Mouse (Mus musculus) adrenal gland, postnatal 4 days (tissue): ENCODE measurements around the gene Hmgcl. TPM values are rescaled to one million over a fixed set of nuclear protein-coding genes. Genes with fewer than 3 reads are reported as not detected.
A peak's percentile ranks its signal among the peaks of the same experiment; 100 is the strongest.

Experiments
- DNase-seq, 2 experiments: peaks; one replicate each; pipeline ENCODE4 v3.0.0; 2021 to 2022; ENCODE audit warnings: low spot score in 2 of 2, mixed read lengths in 2 of 2
- total RNA-seq, 2 experiments: library from RNA; stranded (reverse); gene quantifications; 2 replicates each; pipeline ENCODE4 v1.2.3; 2021

The Hmgcl gene
- total RNA-seq, 2 experiments from 2014 or later = 48.9 to 65.6 TPM

DNA sequence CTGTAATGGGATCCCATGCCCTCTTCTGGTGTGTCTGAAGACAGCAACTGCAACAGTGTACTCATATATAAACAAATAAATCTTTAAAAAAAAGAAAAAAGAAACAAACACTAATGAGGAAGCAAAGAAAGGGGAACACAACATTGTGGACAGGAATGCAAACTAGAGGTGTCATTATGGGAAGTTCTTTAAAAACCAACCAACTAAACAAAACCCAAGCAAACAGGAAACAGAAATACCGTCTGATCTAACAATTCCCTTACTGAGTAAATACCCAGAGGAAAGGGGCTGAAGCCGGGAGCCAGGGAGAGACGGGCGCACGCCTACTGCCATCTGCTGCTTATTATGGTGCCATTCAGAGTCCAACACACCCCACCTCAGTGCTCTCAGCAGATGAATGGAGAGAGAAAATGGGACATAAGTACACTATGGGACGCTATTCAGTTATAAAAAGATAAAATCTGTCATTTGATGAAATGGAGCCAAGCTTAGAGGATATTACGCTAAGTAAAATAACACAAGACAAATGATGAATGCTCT is 35.3 kb downstream of the Hmgcl start:
- DNase-seq = no peak

GRCm38 (mm10) chr4:135984556-135984955 is 38.3 kb downstream of the Hmgcl start:
- DNase-seq = no peak

DNA sequence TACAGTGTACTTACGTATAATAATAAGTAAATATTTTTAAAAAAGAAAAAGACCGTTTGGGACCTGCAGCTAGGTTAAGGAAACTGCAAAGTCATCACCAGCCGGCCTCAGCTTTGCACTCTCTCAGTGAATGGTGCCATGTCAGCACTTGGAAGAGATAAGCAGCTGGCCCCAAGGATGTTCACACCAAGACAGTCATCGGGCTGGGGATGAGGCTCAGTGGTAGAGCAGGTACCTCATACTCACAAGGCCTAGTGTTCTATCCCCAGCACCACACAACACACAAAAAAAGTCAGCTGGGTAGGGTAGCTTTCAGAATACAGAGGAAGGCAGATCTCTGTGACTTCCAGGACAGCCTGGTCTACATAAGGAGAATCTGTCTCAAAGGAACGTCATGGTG is 38.9 kb downstream of the Hmgcl start:
- DNase-seq = no peak

DNA sequence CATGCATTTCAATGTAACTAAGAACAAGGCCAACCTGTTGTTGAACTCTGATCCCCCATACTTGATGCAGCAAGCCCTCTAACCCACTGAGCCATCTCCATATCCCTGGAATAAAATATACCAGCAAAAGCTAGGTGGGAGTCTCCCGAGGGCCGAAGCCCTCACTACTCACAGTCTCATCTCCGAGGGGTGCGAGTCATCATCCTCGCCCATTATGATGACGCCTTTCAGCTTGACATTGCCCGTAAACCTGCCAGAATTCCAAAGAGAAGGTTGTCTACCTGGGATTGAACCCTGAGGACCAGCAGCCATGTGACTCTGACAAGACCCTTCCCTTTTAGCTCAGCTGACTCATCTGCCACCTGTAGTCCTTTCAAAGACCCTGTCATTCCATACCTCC is 39.5 kb downstream of the Hmgcl start:
- no peak for DNase-seq

GRCm38 (mm10) chr4:135986301-135986942 is 40.2 kb downstream of the Hmgcl start:
- no peak for DNase-seq

GRCm38 (mm10) chr4:135986943-135987710 is 40.9 kb downstream of the Hmgcl start, which contains the start of gene Pithd1:
Pithd1 (minus strand) TSS chr4:135987264.
- peak; percentile 78 to 91 for DNase-seq

DNA sequence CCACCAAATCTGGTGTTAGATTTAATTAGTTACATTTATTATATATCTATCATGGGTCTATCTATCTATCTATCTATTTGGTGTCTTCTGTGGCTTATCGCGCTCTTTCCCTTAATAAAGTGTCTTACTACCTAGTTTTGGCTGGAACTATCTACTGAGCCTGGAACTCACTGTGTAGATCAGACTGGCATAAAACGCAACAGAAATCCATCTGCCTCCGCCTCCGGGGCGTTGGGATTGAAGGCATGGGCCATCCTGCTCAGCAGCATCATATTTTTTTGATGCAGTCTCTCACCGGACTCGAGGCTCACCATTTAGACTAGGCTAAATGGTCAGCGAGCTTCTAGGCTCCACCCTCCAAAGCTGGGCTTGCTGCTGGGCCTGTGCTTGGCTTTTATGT is 41.5 kb downstream of the Hmgcl start:
- DNase-seq = no peak

DNA sequence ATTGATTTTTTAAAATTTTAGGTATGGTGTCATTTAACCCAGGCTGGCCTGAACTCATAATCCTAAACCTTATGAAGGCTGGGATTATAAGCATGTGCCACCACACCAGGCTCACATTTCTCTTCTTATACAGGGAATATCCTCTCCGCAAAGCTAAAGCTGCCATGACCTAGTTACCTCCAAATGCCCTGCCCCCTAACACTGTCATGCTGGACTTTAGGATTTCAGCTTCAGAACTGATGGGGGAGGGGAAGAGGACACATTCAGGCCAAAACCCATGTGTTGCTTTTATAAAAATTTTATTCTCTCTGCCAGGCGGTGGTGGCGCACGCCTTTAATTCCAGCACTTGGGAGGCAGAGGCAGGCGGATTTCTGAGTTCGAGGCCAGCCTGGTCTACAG is 47.7 kb downstream of the Hmgcl start:
- no peak for DNase-seq

DNA sequence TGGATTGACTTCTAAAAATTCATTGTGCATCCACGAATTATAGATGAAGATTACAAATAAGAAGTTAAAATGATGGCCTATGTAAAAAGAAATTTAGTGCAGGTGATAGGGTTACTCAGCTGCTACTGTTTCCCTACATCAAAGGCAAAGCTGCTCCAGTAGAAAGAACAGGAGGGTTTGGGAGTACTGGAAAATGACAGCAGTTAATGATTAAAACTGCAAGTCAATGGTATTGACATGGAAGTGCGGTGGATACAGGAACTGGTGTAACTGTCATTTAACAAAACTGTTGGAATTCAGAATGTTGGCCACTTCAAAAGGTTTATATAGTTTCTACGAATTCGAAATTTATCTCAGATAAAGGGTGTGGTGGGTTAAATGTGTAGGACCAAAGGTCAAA is 48.9 kb downstream of the Hmgcl start:
- no peak for DNase-seq

DNA sequence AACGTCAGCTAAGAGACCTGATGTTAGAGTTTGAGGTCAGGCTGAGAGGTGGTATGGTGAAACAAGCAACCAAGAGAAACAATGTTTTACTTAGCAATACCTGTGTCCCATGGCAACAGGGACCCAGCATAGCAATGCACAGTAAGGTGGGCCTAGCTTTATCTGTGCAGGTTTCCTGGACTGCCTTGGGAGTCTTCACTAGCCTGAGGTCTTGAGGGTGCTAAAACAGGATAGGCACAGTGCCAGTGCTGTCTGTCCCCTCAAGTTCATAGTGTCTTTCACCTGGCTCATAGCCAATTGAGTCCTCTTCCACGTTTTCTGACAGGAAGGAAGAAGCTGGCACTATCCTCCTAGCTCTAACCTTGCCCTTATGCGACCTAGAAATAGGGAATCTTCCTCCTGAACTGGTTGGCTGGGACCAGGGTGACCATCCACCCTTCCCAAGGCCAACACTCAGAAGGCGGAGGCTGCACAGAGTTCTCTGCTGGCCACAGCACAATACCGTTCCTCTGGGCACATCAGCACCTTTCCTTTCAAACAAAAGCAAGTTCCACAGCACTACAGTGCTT is 57.9 kb downstream of the Hmgcl start:
- DNase-seq = no peak

DNA sequence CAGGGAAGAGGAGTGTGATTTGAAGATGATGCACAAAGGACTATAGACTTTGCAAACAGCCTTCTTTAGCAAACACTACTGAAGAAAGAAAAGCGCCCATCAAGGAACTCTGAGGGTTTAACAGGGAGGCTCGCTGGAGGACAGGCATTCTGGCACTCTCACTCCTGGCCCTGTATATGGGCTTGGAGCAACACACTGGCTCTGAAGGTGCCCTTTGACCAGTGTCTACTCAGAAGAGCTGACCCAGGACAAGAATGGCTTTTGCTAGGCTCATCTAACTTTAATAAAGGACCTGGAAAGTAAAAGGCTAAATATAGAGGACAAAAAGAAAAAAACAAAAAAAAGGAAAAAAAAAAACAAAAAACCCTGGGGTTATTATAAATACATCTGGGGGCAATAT is 58.7 kb downstream of the Hmgcl start:
- DNase-seq = no peak

DNA sequence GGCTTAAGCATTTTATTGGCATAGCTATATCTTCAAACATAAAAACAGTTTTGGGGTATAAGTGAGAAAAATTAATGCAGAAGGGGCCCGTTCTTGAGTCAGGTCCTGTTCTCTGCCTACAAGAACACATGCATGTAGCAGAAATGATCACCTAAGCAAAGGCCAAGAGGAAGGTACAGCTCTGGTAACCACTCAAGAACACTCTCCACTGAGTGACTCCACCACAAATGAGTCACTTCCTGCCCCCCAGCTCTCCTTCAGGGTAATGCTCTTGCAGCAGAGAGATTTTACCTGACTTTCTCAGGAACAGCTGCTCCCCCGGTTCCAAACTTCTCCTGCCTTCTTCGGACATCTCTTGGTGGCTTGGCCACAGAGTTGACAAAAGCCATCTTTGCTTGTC is 60.6 kb downstream of the Hmgcl start:
- DNase-seq = no peak

- no peak for DNase-seq
These were observed 62.7 kb downstream of the Hmgcl start for GRCm38 (mm10) chr4:136008782-136009447.

GRCm38 (mm10) chr4:136010586-136010985 is 64.3 kb downstream of the Hmgcl start:
- DNase-seq = no peak

Other genes starting within 250 kb of the Hmgcl start
- gene Il22ra1, start 218.3 kb upstream of the Hmgcl start, total RNA-seq = 1 to 10 TPM; 3.7 to 3.8 TPM
- gene Myom3, start 186.7 kb upstream of the Hmgcl start, total RNA-seq = 1 to 10 TPM; 3.5 to 9.2 TPM
- 100 to 1,000 TPM; 145 to 183 TPM for gene Srsf10, start 90.7 kb upstream of the Hmgcl start, total RNA-seq
- 100 to 1,000 TPM; 152 to 159 TPM for gene Pnrc2, start 72.6 kb upstream of the Hmgcl start, total RNA-seq
- gene Cnr2, start 51.1 kb upstream of the Hmgcl start, total RNA-seq = 1 to 10 TPM; 3.8 to 4.1 TPM
- gene Fuca1, start 25.7 kb upstream of the Hmgcl start, total RNA-seq = 10 to 100 TPM; 88.2 to 99.0 TPM
- 10 to 100 TPM; 17.7 to 24.6 TPM for gene Gale, start 17.3 kb downstream of the Hmgcl start, total RNA-seq
- gene Lypla2, start 26.2 kb downstream of the Hmgcl start, total RNA-seq = 10 to 100 TPM; 64.7 to 65.4 TPM
- 10 to 100 TPM; 35.2 to 39.2 TPM for gene Pithd1, start 40.8 kb downstream of the Hmgcl start, total RNA-seq
- 10 to 100 TPM; 50.6 to 50.7 TPM for gene Eloa, start 75.3 kb downstream of the Hmgcl start, total RNA-seq
- 100 to 1,000 TPM; 700 to 707 TPM for gene Rpl11, start 107.0 kb downstream of the Hmgcl start, total RNA-seq
- 10 to 100 TPM; 97.4 to 99.5 TPM for gene Id3, start 197.0 kb downstream of the Hmgcl start, total RNA-seq
- 10 to 100 TPM; 15.0 to 23.0 TPM for gene E2f2, start 225.9 kb downstream of the Hmgcl start, total RNA-seq